Mouse (Mus musculus) limb, embryonic 12.5 days (tissue): ENCODE data around the gene Vtn. TPM values are rescaled to one million over a fixed set of nuclear protein-coding genes. Genes with fewer than 3 reads are reported as not detected.

Experiments
- ATAC-seq: fragments of 200-750 bp; cut with Nextera tagmentation; 2 replicates; pipeline ENCODE4 v1.8.0; 2017; ENCODE audit warnings: low read depth, moderate TSS enrichment; ENCODE audit not compliant: insufficient number of reproducible peaks, insufficient read depth, low FRiP score, low TSS enrichment
- H3K27ac ChIP-seq: fragments of 300-500 bp; sonication (generic); 2 replicates; pipeline ENCODE4 v1.5.1; 2016; ENCODE audit warnings: mild to moderate bottlenecking, moderate library complexity
- H3K27me3 ChIP-seq: fragments of 300-500 bp; sonication (generic); 2 replicates; pipeline ENCODE4 v1.6.1; 2016; ENCODE audit warnings: mild to moderate bottlenecking, moderate library complexity
- H3K36me3 ChIP-seq: fragments of 300-500 bp; sonication (generic); 2 replicates; pipeline ENCODE4 v1.6.1; 2016; ENCODE audit warnings: mild to moderate bottlenecking, moderate library complexity
- H3K4me1 ChIP-seq: fragments of 300-500 bp; sonication (generic); replicated peaks from 2 replicates; pipeline ENCODE4 v1.6.1; 2016
- H3K4me2 ChIP-seq: fragments of 300-500 bp; sonication (generic); 2 replicates; pipeline ENCODE4 v1.6.1; 2016; ENCODE audit warnings: mild to moderate bottlenecking, moderate library complexity
- H3K4me3 ChIP-seq: fragments of 300-500 bp; sonication (generic); replicated peaks from 2 replicates; pipeline ENCODE4 v1.5.1; 2016; ENCODE audit warnings: mild to moderate bottlenecking
- H3K9ac ChIP-seq: fragments of 300-500 bp; sonication (generic); replicated peaks from 2 replicates; pipeline ENCODE4 v1.6.1; 2016; ENCODE audit warnings: mild to moderate bottlenecking, moderate library complexity
- H3K9me3 ChIP-seq: fragments of 300-500 bp; sonication (generic); 2 replicates; pipeline ENCODE4 v1.6.1; 2016; ENCODE audit warnings: mild to moderate bottlenecking, moderate library complexity
- WGBS: fragments of 180-500 bp; shearing (Covaris S2); methylation state at CpG from one replicate; pipeline ENCODE4 v1.1.7; 2016; 5-methylcytosine and 5-hydroxymethylcytosine counted together
- polyA plus RNA-seq: library from polyadenylated mRNA; unstranded; fragments of >200 nt; fragmentation: Nextera tagmentation; extraction: Ambion mirVana; gene quantifications from 2 replicates; pipeline ENCODE4 v1.2.1, GENCODE M21; 2016

Gene Vtn
- polyA plus RNA-seq, 1 experiment from 2014 or later, result 0.26 TPM

DNA sequence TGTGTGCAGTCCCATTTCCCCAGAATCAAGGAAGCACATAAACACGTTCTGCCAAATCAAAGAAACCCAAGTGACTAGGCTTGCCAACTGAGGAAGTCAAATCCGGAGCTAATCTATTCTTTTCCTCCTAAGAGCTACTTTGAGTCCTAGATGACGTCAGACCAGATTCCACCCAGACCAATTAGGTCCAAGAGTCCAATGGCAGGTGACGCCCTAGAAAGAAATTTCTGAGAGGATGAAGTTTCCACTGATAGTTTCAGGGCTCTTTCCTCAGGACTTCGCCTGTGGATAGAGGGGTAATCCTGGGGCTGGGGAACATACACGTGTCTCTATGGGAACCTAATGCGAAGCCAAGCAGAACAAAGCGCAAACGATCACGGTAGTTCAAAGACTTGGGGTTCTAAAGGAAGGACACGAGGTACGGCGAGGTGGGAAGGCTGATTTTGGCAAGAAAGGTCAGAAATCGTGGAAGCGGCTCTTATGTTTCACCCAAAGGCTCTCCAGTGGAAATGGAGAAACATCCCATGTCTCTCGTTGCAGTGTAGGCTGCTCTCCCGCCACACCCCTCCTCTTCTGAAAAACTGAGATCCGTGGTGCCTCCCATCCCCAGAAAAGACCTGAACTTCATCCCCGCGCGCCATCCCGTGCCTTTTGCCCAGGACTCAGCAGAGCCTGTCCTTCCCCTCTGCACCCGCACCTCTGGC lies 36.6 kb downstream of the Vtn start:
- Histone ChIP-seq H3K4me2 (peak overlapping the region; percentile 79), H3K27me3 (no peaks in the 10 kb centered on the region), H3K9me3 (no peaks in the 10 kb centered on the region), H3K4me1 (peaks cover 21% of the 10 kb centered on the region), H3K36me3 (peaks cover 39% of the 10 kb centered on the region), H3K9ac (peak overlapping the region; percentile 73), H3K27ac (peak overlapping the region; percentile 93), H3K4me3 (peak overlapping the region; percentile 77)
- no peak; the same call in 1 of the 2 replicates for ATAC-seq
- WGBS, result under 1% methylated on average over 23 of the region's 23 CpGs

DNA sequence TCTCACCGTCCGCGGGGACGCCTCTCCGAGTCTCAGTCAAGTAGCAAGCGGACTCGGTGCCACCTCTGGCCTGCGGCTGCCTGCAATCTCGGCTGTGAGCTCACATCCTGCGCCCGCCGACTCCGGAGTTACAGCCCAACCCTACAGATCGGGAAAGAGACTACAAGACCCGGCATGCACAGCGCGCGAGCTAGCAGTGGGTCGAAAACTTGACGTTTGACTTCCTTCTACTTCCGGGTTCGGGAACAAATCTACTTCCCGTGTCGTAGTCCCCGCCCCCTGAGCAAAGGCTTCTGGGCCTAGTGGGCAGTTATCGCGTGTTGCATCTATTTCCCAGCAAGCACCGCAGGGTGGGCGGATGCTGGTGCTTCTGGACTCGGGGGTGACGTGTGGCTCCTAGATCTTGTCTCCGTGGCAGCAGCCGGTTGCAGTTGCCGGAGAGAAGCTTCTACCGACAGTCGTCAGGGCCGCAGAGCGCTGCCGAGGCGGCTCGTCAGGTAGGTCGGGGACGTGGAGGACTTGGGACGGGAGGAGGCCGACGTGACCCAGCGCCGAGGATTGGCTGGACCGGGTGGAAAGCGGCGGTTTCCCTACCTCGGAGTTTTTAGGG lies 37.3 kb downstream of the Vtn start, which contains the start of the genes Tnfaip1 and Ift20:
Gene Tnfaip1 (minus strand): TSS at position 253 of the 610 bp plus-strand sequence.
Gene Ift20 (plus strand): TSS at position 282 of the 610 bp plus-strand sequence.
- Histone ChIP-seq H3K4me1 (peaks cover 21% of the 10 kb centered on the region), H3K4me2 (peak within 1 kb of the TSS; percentile 86), H3K9ac (peak within 1 kb of the TSS; percentile 82), H3K4me3 (peak within 1 kb of the TSS; percentile 77), H3K9me3 (no peaks in the 10 kb centered on the region), H3K27ac (peak within 1 kb of the TSS; percentile 93), H3K27me3 (no peaks in the 10 kb centered on the region), H3K36me3 (peaks cover 40% of the 10 kb centered on the region)
- WGBS, result under 1% methylated on average over 52 of the region's 52 CpGs
- ATAC-seq, result peak; percentile 97

DNA sequence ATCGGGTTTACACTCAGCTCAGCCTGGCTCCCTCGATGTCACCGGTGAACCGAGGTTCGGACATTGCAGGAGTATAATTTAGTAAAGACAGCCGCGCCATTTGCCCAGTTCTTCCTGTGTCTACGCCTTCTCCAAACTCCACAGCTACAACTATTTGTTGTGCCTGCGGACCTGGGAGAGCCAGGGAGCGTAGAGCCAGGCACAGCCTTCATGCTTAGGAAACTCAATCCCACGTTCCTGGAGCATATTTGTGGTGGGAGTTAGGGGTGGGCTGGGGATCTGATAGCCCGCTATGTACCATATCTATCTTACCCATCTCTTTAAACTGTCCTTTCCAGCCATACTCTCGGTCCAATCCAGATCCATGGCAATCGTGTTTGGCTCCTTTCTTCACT lies 37.8 kb downstream of the Vtn start:
- 3% methylated on average over 14 of the region's 14 CpGs for WGBS
- peaks cover 42% of the 10 kb centered on the region for H3K36me3 ChIP-seq
- peaks cover 21% of the 10 kb centered on the region for H3K4me1 ChIP-seq
- H3K9ac ChIP-seq, result peak overlapping the region; percentile 82
- peak overlapping the region; percentile 86 for H3K4me2 ChIP-seq
- no peak for ATAC-seq
- H3K27ac ChIP-seq, result peak overlapping the region; percentile 76
- no peaks in the 10 kb centered on the region for H3K27me3 ChIP-seq
- H3K4me3 ChIP-seq, result peak overlapping the region; percentile 77
- H3K9me3 ChIP-seq, result no peaks in the 10 kb centered on the region

DNA sequence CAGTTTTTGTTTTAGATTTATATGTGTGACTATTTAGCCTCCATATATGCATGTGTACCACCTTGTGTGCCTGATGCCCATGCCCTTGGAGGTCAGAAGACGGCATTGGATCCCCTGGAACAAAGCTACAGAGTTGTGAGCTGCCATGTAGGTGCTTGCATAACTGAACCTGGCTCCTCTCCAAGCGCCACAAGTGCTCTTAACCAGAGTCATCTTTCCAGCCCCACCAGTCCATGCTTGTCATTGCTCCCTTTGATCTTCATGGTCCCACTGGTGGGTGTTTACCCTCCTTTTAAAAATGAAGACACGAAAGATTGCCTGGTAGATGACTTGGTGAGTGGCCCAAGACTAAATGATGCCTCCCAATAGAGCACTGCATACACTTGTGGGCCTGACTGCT lies 41.5 kb downstream of the Vtn start:
- H3K27me3 ChIP-seq, result no peaks in the 10 kb centered on the region
- H3K27ac ChIP-seq, result no peak overlapping the region
- ATAC-seq, result no peak
- H3K36me3 ChIP-seq, result peaks cover 66% of the 10 kb centered on the region
- no peak overlapping the region for H3K4me3 ChIP-seq
- 83% methylated on average over 3 of the region's 3 CpGs for WGBS
- H3K4me2 ChIP-seq, result no peak overlapping the region
- H3K9ac ChIP-seq, result no peak overlapping the region
- H3K9me3 ChIP-seq, result no peaks in the 10 kb centered on the region
- H3K4me1 ChIP-seq, result peaks cover 11% of the 10 kb centered on the region

DNA sequence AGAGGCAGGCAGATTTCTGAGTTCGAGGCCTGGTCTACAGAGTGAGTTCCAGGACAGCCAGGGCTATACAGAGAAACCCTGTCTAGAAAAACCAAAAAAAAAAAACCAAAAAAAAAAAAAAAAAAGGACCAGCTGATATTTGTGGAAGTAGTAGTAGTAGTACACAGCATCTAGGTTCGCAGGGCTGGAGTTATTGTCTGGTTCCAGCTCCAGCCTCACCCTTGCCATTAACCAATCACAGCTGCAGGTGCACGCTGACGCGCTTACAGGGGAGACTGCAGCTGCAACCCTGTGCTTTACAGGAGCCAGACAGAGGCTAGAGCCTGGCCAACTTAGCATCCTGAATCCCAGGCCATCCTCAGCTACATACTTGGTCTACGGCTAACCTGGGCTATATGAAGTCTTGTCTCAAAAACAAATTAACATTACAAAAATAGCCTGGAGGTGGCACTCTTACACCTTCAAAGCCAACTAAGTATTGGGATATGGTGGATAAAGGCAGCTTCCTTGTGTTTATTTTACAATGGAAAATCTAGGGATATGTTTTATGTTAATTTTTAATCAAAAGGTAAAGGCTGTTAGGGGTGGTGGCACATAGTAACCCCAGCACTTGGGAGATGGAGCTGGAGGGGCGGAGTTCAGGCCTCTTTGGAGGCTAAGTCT lies 45.7 kb downstream of the Vtn start:
- H3K4me3 ChIP-seq, result no peak overlapping the region
- no peak overlapping the region for H3K4me2 ChIP-seq
- peaks cover 12% of the 10 kb centered on the region for H3K4me1 ChIP-seq
- H3K27ac ChIP-seq, result no peak overlapping the region
- WGBS, result 93% methylated on average over 7 of the region's 7 CpGs
- H3K36me3 ChIP-seq, result peaks cover 56% of the 10 kb centered on the region
- no peak for ATAC-seq
- no peaks in the 10 kb centered on the region for H3K9me3 ChIP-seq
- H3K27me3 ChIP-seq, result no peaks in the 10 kb centered on the region
- no peak overlapping the region for H3K9ac ChIP-seq

DNA sequence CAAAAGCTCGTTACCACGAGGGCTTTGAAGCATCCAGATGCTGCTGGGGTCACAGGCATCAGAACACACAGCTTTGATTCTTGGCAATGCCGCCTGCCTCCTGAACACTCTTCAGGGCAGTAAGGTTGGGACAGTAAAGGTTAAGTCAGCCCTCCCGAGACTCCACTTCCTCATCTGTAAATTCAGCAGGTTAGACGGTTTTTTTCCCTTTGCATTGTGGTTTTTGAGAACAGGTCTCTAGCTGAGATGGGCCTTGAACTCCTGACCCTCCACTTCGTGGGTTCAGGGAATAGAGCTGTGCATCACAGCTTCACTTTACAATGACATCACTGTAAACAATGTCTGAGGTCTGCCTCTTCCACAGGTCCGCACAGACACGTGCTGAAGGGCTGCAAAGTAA lies 46.3 kb downstream of the Vtn start:
- Histone ChIP-seq H3K9ac (no peak overlapping the region), H3K4me2 (no peak overlapping the region), H3K27me3 (no peaks in the 10 kb centered on the region), H3K36me3 (peaks cover 50% of the 10 kb centered on the region), H3K27ac (no peak overlapping the region), H3K9me3 (no peaks in the 10 kb centered on the region), H3K4me3 (no peak overlapping the region), H3K4me1 (peaks cover 15% of the 10 kb centered on the region)
- no peak for ATAC-seq
- WGBS, result 69% methylated on average over 8 of the region's 8 CpGs

DNA sequence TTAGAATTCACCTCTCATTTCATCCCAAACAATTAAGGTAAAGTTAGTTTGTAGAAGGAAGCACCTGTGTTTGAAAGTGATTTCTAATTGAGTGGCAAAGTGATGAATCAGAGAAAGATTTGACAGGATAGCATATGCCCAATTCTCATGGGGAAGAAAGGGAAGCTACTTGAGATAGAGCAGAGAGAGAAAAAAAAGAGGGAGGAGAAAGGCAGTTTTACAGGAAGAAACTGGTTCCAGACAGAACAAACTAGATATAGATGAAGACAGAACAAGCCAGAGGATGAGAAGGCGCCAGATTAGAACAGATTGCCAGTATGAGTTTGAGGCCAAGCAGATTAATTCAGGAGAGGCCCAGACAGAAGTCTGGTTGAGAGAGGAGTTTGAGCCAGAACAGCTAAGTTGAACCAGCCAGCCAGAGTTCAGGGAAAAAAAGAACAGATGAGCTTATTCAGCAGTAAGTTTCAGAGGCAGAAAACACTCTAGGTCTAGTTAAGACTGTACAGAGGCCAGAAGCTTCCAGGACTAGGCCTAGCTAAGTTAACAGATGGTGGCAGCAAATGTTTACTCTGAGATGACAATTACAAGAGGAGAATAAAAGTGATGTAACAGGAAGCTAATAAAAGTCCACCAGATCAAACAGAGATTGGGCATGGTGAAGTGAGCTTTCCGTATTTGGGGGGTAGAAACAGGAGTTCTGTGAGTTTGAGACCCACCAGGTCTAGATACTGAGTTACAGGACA lies 49.0 kb downstream of the Vtn start:
- 75% methylated on average over 2 of the region's 2 CpGs for WGBS
- H3K4me3 ChIP-seq, result no peak overlapping the region
- H3K9ac ChIP-seq, result no peak overlapping the region

DNA sequence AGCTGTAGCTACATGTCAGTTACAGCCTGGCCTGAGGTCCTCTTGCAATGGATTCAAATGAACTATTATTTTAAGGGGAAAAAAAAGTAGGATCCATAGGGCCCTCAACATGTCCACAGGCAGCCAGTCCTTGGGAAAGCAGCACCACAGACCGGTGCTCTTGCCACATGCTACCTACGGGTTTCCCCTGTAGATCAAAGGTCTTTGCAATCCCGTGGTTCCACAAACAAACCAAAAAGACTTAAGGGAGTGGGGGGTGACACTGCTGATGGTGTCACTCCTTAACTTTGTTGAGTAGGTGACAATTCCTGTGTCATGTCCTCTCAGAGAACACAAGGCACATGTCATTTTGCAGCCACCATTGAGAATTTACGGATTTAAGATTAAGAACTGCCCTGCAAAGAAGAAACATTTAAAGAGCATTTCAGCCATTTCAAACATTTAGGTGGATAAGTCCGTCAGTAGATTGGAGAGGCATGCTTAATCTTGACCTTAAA lies 50.6 kb downstream of the Vtn start:
- Histone ChIP-seq H3K4me3 (peak overlapping the region; percentile 57), H3K4me1 (peaks cover 19% of the 10 kb centered on the region), H3K9me3 (peaks cover 7% of the 10 kb centered on the region), H3K27ac (peak overlapping the region; percentile 89), H3K27me3 (no peaks in the 10 kb centered on the region), H3K9ac (peak overlapping the region; percentile 65), H3K36me3 (peaks cover 12% of the 10 kb centered on the region), H3K4me2 (peak overlapping the region; percentile 61)
- WGBS, result 5% methylated on average over 5 of the region's 5 CpGs
- ATAC-seq, result no peak

More for the DNA sequence above, 49.0 kb downstream of the Vtn start:
- no peak overlapping the region for H3K4me2 ChIP-seq
- no peaks in the 10 kb centered on the region for H3K27me3 ChIP-seq
- no peak overlapping the region for H3K27ac ChIP-seq
- no peak for ATAC-seq
- H3K36me3 ChIP-seq, result peaks cover 26% of the 10 kb centered on the region
- H3K9me3 ChIP-seq, result no peaks in the 10 kb centered on the region
- H3K4me1 ChIP-seq, result peaks cover 19% of the 10 kb centered on the region

DNA sequence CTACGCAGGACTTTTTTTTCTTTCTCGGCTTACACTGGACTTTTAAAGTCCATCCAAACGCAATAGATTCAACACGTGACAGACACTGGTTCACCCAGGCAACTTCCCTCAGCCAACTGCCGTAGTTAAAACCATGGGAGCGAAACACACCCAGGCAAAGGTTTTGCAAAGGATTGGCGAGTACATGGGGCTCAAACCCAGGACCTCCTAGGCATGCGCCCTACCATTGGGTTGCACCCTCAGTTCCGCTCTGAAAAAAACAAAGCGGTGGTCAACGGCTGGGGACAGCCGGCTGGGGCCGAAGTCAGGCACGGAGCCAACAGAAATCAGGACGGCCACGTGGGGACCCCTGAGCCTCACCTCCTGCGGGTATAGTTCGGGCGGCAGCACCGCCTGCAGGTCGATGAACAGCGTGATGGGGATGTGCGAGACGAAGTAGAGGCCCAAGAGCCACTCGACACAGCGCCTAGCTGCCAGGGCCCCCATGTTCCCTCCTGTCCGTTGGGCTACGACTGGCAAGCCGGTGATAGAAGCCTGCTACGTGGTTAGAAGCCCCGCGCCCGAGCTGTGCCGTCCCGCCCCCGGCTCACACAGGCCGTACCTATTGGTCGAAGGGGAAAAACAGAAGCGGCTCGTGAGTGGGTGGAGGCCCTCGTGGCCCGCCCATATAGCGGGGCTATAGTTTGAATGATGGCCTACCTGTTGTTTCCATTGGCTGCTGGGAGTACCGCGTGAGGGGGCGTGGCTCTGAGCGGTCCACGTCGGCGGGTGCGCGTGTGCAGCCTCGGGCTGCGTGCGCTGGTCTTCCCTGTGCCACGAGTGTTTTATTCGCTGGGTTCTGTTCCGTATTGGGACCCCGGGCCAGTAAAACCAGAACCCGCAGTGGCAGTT lies 51.5 kb downstream of the Vtn start, which contains the start of gene Tmem97:
Gene Tmem97 (minus strand): TSS at position 610 of the 891 bp plus-strand sequence.
- peak; percentile 99 for ATAC-seq
- H3K27ac ChIP-seq, result peak within 1 kb of the TSS; percentile 89
- H3K4me3 ChIP-seq, result peak within 1 kb of the TSS; percentile 57
- H3K36me3 ChIP-seq, result peaks cover 4% of the 10 kb centered on the region
- under 1% methylated on average over 60 of the region's 60 CpGs for WGBS
- H3K4me2 ChIP-seq, result peak within 1 kb of the TSS; percentile 61
- peak within 1 kb of the TSS; percentile 65 for H3K9ac ChIP-seq
- peaks cover 19% of the 10 kb centered on the region for H3K4me1 ChIP-seq
- H3K9me3 ChIP-seq, result peaks cover 7% of the 10 kb centered on the region
- H3K27me3 ChIP-seq, result no peaks in the 10 kb centered on the region

DNA sequence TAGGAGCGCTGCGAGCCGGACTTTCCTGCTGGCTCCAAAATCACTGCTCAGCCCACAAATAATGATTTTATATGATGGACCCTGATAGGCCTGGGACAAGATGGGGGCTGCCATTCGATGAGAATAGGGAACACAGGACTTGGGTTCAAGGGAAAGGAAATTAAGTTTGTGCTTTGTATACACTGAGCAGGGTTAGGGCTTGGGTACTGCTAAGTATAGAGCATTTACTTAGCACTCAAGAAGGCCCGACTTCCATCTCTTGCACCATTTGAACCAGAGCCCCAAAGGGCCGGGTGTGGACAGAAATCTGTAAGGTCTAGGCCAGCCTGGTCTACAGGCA lies 52.1 kb downstream of the Vtn start:
- peaks cover 7% of the 10 kb centered on the region for H3K9me3 ChIP-seq
- 30% methylated on average over 6 of the region's 6 CpGs for WGBS
- H3K27me3 ChIP-seq, result no peaks in the 10 kb centered on the region
- ATAC-seq, result peak; percentile 16; the same call in 1 of the 2 replicates
- H3K36me3 ChIP-seq, result no peaks in the 10 kb centered on the region
- H3K9ac ChIP-seq, result peak overlapping the region; percentile 63
- peak overlapping the region; percentile 61 for H3K4me2 ChIP-seq
- H3K4me1 ChIP-seq, result peaks cover 19% of the 10 kb centered on the region
- H3K4me3 ChIP-seq, result peak overlapping the region; percentile 57
- H3K27ac ChIP-seq, result peak overlapping the region; percentile 86
